Mouse (Mus musculus): ENCODE data around the gene Ankrd40.

DNA sequence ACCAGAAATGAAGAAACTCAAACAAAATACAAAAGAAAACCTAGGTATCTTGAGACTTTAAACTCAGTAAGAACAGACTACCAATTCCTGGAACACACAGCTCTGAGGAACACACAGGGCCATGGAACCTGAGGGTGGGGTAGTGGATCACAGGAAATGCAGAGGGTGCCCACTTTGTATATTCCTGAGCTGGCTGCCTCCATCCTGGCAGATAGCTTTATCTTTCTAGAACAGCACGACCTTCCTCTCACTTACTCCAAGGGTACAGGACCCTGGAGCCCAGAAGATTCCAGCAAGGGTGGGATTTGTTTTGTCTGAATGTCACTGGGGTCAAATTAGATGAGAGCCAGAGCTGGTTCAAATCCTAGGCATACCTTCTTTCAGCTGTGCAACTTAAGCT, 22.5 kb downstream of the Ankrd40 start:
- TF ChIP-seq CTCF (IDR thresholded peaks at IDR 0.05; ENCODE audit: extremely low read depth, insufficient read depth, low read length) = no peak
- TF ChIP-seq POLR2A (IDR thresholded peaks at IDR 0.05; ENCODE audit: extremely low read depth, insufficient read depth, low read length) = no peak
